ENCODE assay signal across 8 mouse cellular contexts in genomic region chr8:124398843-124399402, GRCm38 (mm10). TPM values are rescaled to one million over a fixed set of nuclear protein-coding genes. Genes with fewer than 3 reads are reported as not detected.
A peak's percentile ranks its signal among the peaks of the same experiment; 100 is the strongest.
DNase-seq lines count a peak whose midpoint lies in the region; TF ChIP-seq lines count a peak whose summit lies in the region.

No protein-coding gene starts in this region.

- peak; percentile 31 for DNase-seq in gastrocnemius, adult 2 months
- no peak for DNase-seq in gastrocnemius, adult 8-10 months (ENCODE audit: low spot score in 2 of 2)
- DNase-seq in ovary, postnatal 36 days (ENCODE audit: low spot score): peak; percentile 42
- no peak for DNase-seq in ovary, postnatal 10 days (ENCODE audit: low spot score)
- peak; percentile 77 for DNase-seq in cerebellum, adult 9-10 months
- DNase-seq in kidney, postnatal 14 days: peak; percentile 21
- peak; percentile 47 for DNase-seq in retina, postnatal 7 days (ENCODE audit: low read depth, low spot score)
- DNase-seq in frontal cortex, postnatal 10 days (ENCODE audit: low spot score in 2 of 2): no peak

- TF ChIP-seq CTCF in gastrocnemius, adult 2 months (IDR thresholded peaks at IDR 0.05): peak; percentile 60

- H3K4me3 ChIP-seq in gastrocnemius, adult 2 months: no peak overlapping the region

- intact Hi-C loops in gastrocnemius, adult 2 months (cut with DNase I): loop anchor here (10.0 kb wide), 1 partner anchor 276 kb away; no protein-coding TSS in a partner anchor

- no peak overlapping the region for H3K27ac ChIP-seq in gastrocnemius, adult 2 months

RNA-seq across cellular contexts. Expression of gene Pgbd5, which starts 40.5 kb away (rescaled TPM):
- total RNA-seq in gastrocnemius, adult 2 months (2021): under 1 TPM; 0.15 to 0.50 TPM
- under 1 TPM; 0.27 to 0.83 (median 0.40) TPM for total RNA-seq in gastrocnemius, adult 8-10 months (2022)

Comparison
In these comparisons a context has a peak if more than half of its experiments do, and no peak if none do; other contexts are left out.
1. DNase-seq: peak in gastrocnemius, adult 2 months (single experiment), ovary, postnatal 36 days (single experiment), cerebellum, adult 9-10 months (single experiment), kidney, postnatal 14 days (single experiment) and retina, postnatal 7 days (single experiment); none in gastrocnemius, adult 8-10 months (0 of 2), ovary, postnatal 10 days (single experiment) and frontal cortex, postnatal 10 days (0 of 2).